Mouse (Mus musculus) hindbrain, embryonic 10.5 days (tissue): Measurements from ENCODE around the gene Nfib. TPM values are rescaled to one million over a fixed set of nuclear protein-coding genes. Genes with fewer than 3 reads are reported as not detected.

Experiments used
- DNase-seq: peaks from one replicate; pipeline ENCODE4 v3.0.0-alpha.2; 2017; ENCODE audit warnings: low spot score
- H3K27ac ChIP-seq: fragments of 300-500 bp; sonication (generic); 2 replicates; pipeline ENCODE4 v1.5.1; 2016; ENCODE audit warnings: mild to moderate bottlenecking, moderate library complexity
- H3K27me3 ChIP-seq: fragments of 300-500 bp; sonication (generic); 2 replicates; pipeline ENCODE4 v1.6.1; 2016; ENCODE audit warnings: mild to moderate bottlenecking; ENCODE audit not compliant: poor library complexity, insufficient read depth, severe bottlenecking
- H3K36me3 ChIP-seq: fragments of 300-500 bp; sonication (generic); 2 replicates; pipeline ENCODE4 v1.6.1; 2016; ENCODE audit warnings: mild to moderate bottlenecking, moderate library complexity
- H3K4me1 ChIP-seq: fragments of 300-500 bp; sonication (generic); replicated peaks from 2 replicates; pipeline ENCODE4 v1.6.1; 2016; ENCODE audit warnings: mild to moderate bottlenecking
- H3K4me3 ChIP-seq: fragments of 300-500 bp; sonication (generic); 2 replicates; pipeline ENCODE4 v1.5.1; 2016; ENCODE audit warnings: mild to moderate bottlenecking, moderate library complexity
- H3K9me3 ChIP-seq: fragments of 300-500 bp; sonication (generic); 2 replicates; pipeline ENCODE4 v1.6.1; 2016; ENCODE audit warnings: mild to moderate bottlenecking, moderate library complexity
- WGBS: fragments of 180-500 bp; shearing (Covaris S2); methylation state at CpG from one replicate; pipeline ENCODE4 v1.1.7; 2016; 5-methylcytosine and 5-hydroxymethylcytosine counted together
- polyA plus RNA-seq: library from polyadenylated mRNA; unstranded; fragments of >200 nt; fragmentation: Nextera tagmentation; extraction: Ambion mirVana; gene quantifications from 2 replicates; pipeline ENCODE4 v1.2.1, GENCODE M21; 2016

Gene Nfib
- polyA plus RNA-seq, 1 experiment from 2014 or later = 17.3 TPM

GRCm38 (mm10) chr4:82485910-82486309 is 219.6 kb downstream of the Nfib start:
- 0 out of 2 replicates have a peak, but pooled peaks cover 2% of the 10 kb centered on the region for H3K9me3 ChIP-seq
- H3K27me3 ChIP-seq = peaks cover 16% of the 10 kb centered on the region; the same call in 1 of the 2 replicates
- peaks cover 11% of the 10 kb centered on the region; the same call in 1 of the 2 replicates for H3K36me3 ChIP-seq
- no peak overlapping the region for H3K4me3 ChIP-seq
- no peak for DNase-seq
- H3K27ac ChIP-seq = no peak overlapping the region
- peaks cover 13% of the 10 kb centered on the region for H3K4me1 ChIP-seq
- WGBS = 90% methylated on average over 2 of the region's 2 CpGs

GRCm38 (mm10) chr4:82483871-82484270 is 221.7 kb downstream of the Nfib start:
- no peak for DNase-seq
- 56% methylated on average over 1 of the region's 1 CpGs for WGBS
- peaks cover 3% of the 10 kb centered on the region; the same call in 1 of the 2 replicates for H3K4me1 ChIP-seq
- 0 out of 2 replicates have a peak, but pooled peaks cover 2% of the 10 kb centered on the region for H3K9me3 ChIP-seq
- H3K27me3 ChIP-seq = 0 out of 2 replicates have a peak, but pooled peaks cover 12% of the 10 kb centered on the region
- no peak overlapping the region for H3K27ac ChIP-seq
- no peak overlapping the region for H3K4me3 ChIP-seq
- H3K36me3 ChIP-seq = peaks cover 11% of the 10 kb centered on the region; the same call in 1 of the 2 replicates

- Histone ChIP-seq H3K9me3 (0 out of 2 replicates have a peak, but pooled peaks cover 2% of the 10 kb centered on the region), H3K4me1 (peaks cover 3% of the 10 kb centered on the region; the same call in 1 of the 2 replicates), H3K27me3 (0 out of 2 replicates have a peak, but pooled peaks cover 8% of the 10 kb centered on the region), H3K4me3 (no peak overlapping the region), H3K36me3 (peaks cover 11% of the 10 kb centered on the region; the same call in 1 of the 2 replicates), H3K27ac (no peak overlapping the region)
- DNase-seq = no peak
- 78% methylated on average over 6 of the region's 6 CpGs for WGBS
Observed at GRCm38 (mm10) chr4:82483298-82483697, 222.3 kb downstream of the Nfib start.

DNA sequence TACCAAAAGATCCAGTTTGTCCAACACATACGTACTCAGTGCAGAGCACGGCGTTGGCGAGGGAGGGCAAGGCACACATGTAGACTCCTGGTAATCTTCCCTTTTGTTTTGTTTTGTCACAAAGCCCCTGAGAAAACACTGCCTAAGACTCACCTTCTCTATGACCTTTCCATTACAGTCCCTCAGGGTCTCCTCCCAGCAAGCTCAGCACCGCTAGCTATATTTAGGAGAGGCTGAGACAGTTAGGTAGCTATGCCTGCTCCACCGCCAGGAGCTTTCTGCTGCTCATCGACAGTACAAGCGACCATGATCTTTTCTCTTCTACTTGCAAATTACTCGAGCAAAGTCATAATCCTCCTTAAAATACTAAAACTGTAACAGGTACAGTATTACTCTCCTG is 224.9 kb downstream of the Nfib start:
- Histone ChIP-seq H3K36me3 (no peaks in the 10 kb centered on the region), H3K4me3 (no peak overlapping the region), H3K27ac (no peak overlapping the region), H3K27me3 (no peaks in the 10 kb centered on the region), H3K9me3 (no peaks in the 10 kb centered on the region), H3K4me1 (peaks cover 3% of the 10 kb centered on the region; the same call in 1 of the 2 replicates)
- 84% methylated on average over 9 of the region's 9 CpGs for WGBS
- no peak for DNase-seq

DNA sequence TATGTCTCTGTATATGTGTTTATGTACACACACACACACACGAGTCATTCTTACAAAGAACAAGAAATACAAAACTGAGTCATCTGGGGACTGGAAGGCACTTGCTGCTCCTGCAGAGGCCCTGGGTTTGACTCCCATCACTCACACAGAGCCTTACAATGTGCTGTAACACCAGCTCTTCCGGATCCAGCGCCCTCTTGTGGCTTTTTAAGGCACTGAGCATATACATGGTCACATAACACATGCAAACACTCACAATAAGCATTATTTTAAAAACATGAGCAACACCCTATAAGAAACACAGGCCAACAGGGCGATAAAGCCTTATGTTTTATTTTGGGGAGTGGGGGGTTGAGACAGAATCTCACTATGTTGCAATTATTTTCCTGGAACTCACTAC is 226.2 kb downstream of the Nfib start:
- Histone ChIP-seq H3K9me3 (no peaks in the 10 kb centered on the region), H3K4me1 (peaks cover 3% of the 10 kb centered on the region; the same call in 1 of the 2 replicates), H3K36me3 (no peaks in the 10 kb centered on the region), H3K27ac (no peak overlapping the region), H3K27me3 (no peaks in the 10 kb centered on the region), H3K4me3 (no peak overlapping the region)
- WGBS = 63% methylated on average over 4 of the region's 4 CpGs
- DNase-seq = no peak

DNA sequence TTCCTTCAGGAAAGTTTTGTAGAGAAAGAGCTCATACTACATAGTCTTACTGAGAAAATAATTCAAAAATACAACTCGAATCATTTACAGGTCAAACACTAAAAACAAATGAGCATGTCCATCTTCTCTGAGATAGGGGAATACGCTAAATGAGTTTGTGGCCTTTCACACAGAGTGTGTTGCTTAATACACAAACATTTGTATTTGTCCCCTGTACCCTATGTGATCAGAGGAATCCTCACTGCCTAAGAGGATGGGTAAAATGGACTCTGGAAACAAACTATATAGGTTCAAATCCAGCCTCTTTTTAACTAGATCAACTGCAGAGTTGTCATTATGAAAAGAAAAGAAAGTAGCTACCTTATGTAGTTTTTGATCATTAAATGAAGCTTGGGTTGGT is 227.8 kb downstream of the Nfib start:
- Histone ChIP-seq H3K27ac (no peak overlapping the region), H3K4me3 (no peak overlapping the region), H3K4me1 (no peaks in the 10 kb centered on the region; the same call in 1 of the 2 replicates), H3K36me3 (no peaks in the 10 kb centered on the region), H3K27me3 (no peaks in the 10 kb centered on the region), H3K9me3 (no peaks in the 10 kb centered on the region)
- 84% methylated on average over 2 of the region's 2 CpGs for WGBS
- no peak for DNase-seq

GRCm38 (mm10) chr4:82476411-82476810 is 229.1 kb downstream of the Nfib start:
- Histone ChIP-seq H3K27me3 (no peaks in the 10 kb centered on the region), H3K4me1 (no peaks in the 10 kb centered on the region; the same call in 1 of the 2 replicates), H3K36me3 (no peaks in the 10 kb centered on the region), H3K27ac (no peak overlapping the region), H3K9me3 (no peaks in the 10 kb centered on the region), H3K4me3 (no peak overlapping the region)
- no peak for DNase-seq
- WGBS = 60% methylated on average over 2 of the region's 2 CpGs

DNA sequence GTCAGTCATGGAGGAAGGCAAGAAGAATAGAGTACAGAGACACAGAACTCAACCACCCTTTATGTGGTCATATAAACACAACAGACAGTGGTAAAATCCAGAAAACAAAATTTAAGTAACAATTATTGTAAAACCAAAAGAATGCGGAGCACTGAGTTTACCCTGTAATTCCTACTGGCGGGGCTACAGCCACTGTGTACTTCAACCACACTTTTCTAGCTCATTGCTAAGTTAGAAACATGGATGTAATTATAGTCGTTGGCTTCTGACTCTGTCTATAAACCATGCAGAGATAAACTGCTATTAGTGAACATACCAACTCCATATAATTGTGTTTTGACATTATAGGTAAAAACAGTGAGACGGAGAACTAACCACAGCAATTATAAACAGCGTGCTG is 231.2 kb downstream of the Nfib start:
- WGBS = 87% methylated on average over 5 of the region's 5 CpGs
- Histone ChIP-seq H3K36me3 (no peaks in the 10 kb centered on the region), H3K4me1 (no peaks in the 10 kb centered on the region), H3K27ac (no peak overlapping the region), H3K9me3 (no peaks in the 10 kb centered on the region), H3K27me3 (no peaks in the 10 kb centered on the region), H3K4me3 (no peak overlapping the region)
- DNase-seq = no peak

GRCm38 (mm10) chr4:82470938-82471320 is 234.6 kb downstream of the Nfib start:
- Histone ChIP-seq H3K9me3 (no peaks in the 10 kb centered on the region), H3K27ac (no peak overlapping the region), H3K4me1 (no peaks in the 10 kb centered on the region), H3K27me3 (no peaks in the 10 kb centered on the region), H3K36me3 (no peaks in the 10 kb centered on the region), H3K4me3 (no peak overlapping the region)
- no peak for DNase-seq
- WGBS = 87% methylated on average over 3 of the region's 3 CpGs

- WGBS = 90% methylated on average over 5 of the region's 5 CpGs
- DNase-seq = no peak
- Histone ChIP-seq H3K4me1 (no peaks in the 10 kb centered on the region), H3K27me3 (no peaks in the 10 kb centered on the region), H3K36me3 (no peaks in the 10 kb centered on the region), H3K9me3 (no peaks in the 10 kb centered on the region), H3K27ac (no peak overlapping the region), H3K4me3 (no peak overlapping the region)
Observed at GRCm38 (mm10) chr4:82470212-82470937, 235.2 kb downstream of the Nfib start.

GRCm38 (mm10) chr4:82468944-82469343 is 236.6 kb downstream of the Nfib start:
- 83% methylated on average over 3 of the region's 3 CpGs for WGBS
- Histone ChIP-seq H3K27ac (no peak overlapping the region), H3K27me3 (no peaks in the 10 kb centered on the region), H3K4me3 (no peak overlapping the region), H3K9me3 (no peaks in the 10 kb centered on the region), H3K4me1 (peaks cover 9% of the 10 kb centered on the region), H3K36me3 (no peaks in the 10 kb centered on the region)
- no peak for DNase-seq

GRCm38 (mm10) chr4:82466717-82467116 is 238.8 kb downstream of the Nfib start:
- Histone ChIP-seq H3K36me3 (no peaks in the 10 kb centered on the region), H3K27ac (no peak overlapping the region), H3K27me3 (no peaks in the 10 kb centered on the region), H3K4me3 (no peak overlapping the region), H3K4me1 (peaks cover 16% of the 10 kb centered on the region), H3K9me3 (no peaks in the 10 kb centered on the region)
- WGBS = 81% methylated on average over 8 of the region's 8 CpGs
- no peak for DNase-seq

DNA sequence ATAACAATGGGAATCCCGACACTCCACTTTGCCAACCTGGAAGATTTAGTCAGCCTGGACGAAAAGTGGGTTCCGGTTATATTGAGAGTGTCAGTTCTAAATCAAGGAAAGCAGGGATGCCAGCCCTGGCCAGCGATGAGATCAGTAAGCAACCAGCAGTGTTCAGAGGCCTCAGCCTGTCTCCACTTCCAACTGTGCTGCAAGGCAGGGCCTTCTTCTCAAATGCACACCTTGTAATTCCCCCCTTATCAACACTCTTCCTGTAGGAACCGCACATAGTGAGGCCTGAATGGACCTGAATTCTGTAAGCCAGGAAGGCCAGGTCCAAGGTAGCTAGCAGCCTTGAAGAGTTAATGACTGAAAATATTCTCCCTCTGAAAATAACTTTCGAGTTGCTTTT is 239.4 kb downstream of the Nfib start:
- no peak overlapping the region for H3K4me3 ChIP-seq
- 82% methylated on average over 6 of the region's 6 CpGs for WGBS
- peaks cover 16% of the 10 kb centered on the region for H3K4me1 ChIP-seq
- H3K9me3 ChIP-seq = no peaks in the 10 kb centered on the region
- H3K36me3 ChIP-seq = no peaks in the 10 kb centered on the region
- no peak for DNase-seq
- H3K27ac ChIP-seq = no peak overlapping the region
- no peaks in the 10 kb centered on the region for H3K27me3 ChIP-seq
